Mouse (Mus musculus): Measurements from ENCODE around the gene Bend7. TPM values are rescaled to one million over a fixed set of nuclear protein-coding genes. Genes with fewer than 3 reads are reported as not detected.

The Bend7 gene
- total RNA-seq, 1 experiment = 1.2 TPM

DNA sequence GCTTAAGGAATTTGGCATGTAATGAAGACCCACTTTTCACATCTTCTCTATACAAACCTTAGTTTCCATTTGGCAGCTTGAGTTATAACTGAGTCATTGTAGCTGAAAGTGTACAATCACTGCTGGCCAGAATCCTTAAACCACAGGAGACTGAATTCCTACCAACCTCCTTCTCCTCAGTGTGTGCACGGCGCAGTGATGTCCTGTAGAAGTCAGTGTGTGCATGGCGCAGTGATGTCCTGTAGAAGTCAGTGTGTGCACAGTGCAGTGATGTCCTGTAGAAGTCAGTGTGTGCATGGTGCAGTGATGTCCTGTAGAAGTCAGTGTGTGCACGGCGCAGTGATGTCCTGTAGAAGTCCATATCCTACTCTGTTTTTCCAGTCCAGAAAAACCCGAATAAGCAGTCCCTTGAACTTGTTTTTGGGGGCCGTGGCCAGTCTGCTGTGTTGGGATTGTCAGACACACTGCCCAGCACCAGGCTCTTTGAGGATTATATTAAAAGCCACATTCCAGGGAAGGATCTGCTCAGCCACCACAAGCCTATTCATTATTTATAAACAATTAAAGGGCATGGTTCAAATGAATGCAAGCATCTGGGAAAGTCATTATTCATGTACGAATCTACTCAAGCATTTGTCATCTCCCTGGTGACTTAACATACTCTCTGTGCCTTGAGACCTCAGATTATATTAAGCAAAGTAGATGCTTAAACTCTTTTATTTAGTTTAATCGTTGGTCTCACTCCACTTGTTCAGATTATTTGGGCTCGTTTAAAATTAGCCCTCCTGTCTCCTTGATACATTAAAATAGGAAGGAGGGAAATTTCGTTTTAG lies 65.4 kb downstream of the Bend7 start:
- no peak for DNase-seq (ENCODE audit: low read depth, low spot score)
- TF ChIP-seq ZC3H11A (IDR thresholded peaks at IDR 0.05; ENCODE audit: borderline replicate concordance, low read depth, low read length) = no peak
- TF ChIP-seq CHD2 (IDR thresholded peaks at IDR 0.05; ENCODE audit: low read depth, low read length) = no peak
- TF ChIP-seq MAFK (IDR thresholded peaks at IDR 0.05; ENCODE audit: insufficient read depth, low read depth, low read length) = no peak
- TF ChIP-seq ZNF384 (IDR thresholded peaks at IDR 0.05; ENCODE audit: low read depth, low read length) = no peak
- TF ChIP-seq HCFC1 (IDR thresholded peaks at IDR 0.05; ENCODE audit: borderline replicate concordance, insufficient read depth, low read length) = no peak

GRCm38 (mm10) chr2:4784012-4784411 lies 66.4 kb downstream of the Bend7 start:
- H3K4me1 ChIP-seq (ENCODE audit: control insufficient read depth in 2 of 2, insufficient read depth in 2 of 2, low read length in 2 of 2, poor library complexity in 1 of 2) = no peaks in the 10 kb centered on the region

More for the DNA sequence above, 65.4 kb downstream of the Bend7 start:
- no peak overlapping the region for H3K4me3 ChIP-seq (ENCODE audit: insufficient read depth in 1 of 2, low read depth in 1 of 2, low read length in 2 of 2, poor library complexity in 1 of 2, severe bottlenecking in 1 of 2)
- no peaks in the 10 kb centered on the region for H3K36me3 ChIP-seq (ENCODE audit: control insufficient read depth, insufficient read depth, low read length, poor library complexity, severe bottlenecking)
- no peak overlapping the region for H3K9ac ChIP-seq (ENCODE audit: insufficient read depth, low read depth, low read length, poor library complexity, severe bottlenecking)
- H3K4me1 ChIP-seq (ENCODE audit: control insufficient read depth in 2 of 2, insufficient read depth in 2 of 2, low read length in 2 of 2, poor library complexity in 1 of 2) = no peaks in the 10 kb centered on the region
- in situ Hi-C loops (cut with MboI; ENCODE audit: low sequenced_read_pairs in 2 of 2, unreplicated experiment in 2 of 2) = no loop called here
- no peak overlapping the region for H3K27ac ChIP-seq (ENCODE audit: insufficient read depth, low read depth, low read length, poor library complexity, severe bottlenecking)
- no peaks in the 10 kb centered on the region; the same call in 1 of the 2 replicates for H3K9me3 ChIP-seq (ENCODE audit: control insufficient read depth, insufficient read depth, low read depth, low read length)

GRCm38 (mm10) chr2:4785016-4785415 lies 67.4 kb downstream of the Bend7 start:
- no peak for DNase-seq (ENCODE audit: low read depth, low spot score)
- in situ Hi-C loops (cut with MboI; ENCODE audit: low sequenced_read_pairs in 2 of 2, unreplicated experiment in 2 of 2) = no loop called here
- no peaks in the 10 kb centered on the region for H3K36me3 ChIP-seq (ENCODE audit: control insufficient read depth, insufficient read depth, low read length, poor library complexity, severe bottlenecking)
- no peak overlapping the region for H3K9ac ChIP-seq (ENCODE audit: insufficient read depth, low read depth, low read length, poor library complexity, severe bottlenecking)
- no peaks in the 10 kb centered on the region for H3K4me1 ChIP-seq (ENCODE audit: control insufficient read depth in 2 of 2, insufficient read depth in 2 of 2, low read length in 2 of 2, poor library complexity in 1 of 2)
- no peak overlapping the region for H3K27ac ChIP-seq (ENCODE audit: insufficient read depth, low read depth, low read length, poor library complexity, severe bottlenecking)
- TF ChIP-seq ZNF384 (IDR thresholded peaks at IDR 0.05; ENCODE audit: low read depth, low read length) = no peak
- TF ChIP-seq CHD2 (IDR thresholded peaks at IDR 0.05; ENCODE audit: low read depth, low read length) = no peak
- TF ChIP-seq HCFC1 (IDR thresholded peaks at IDR 0.05; ENCODE audit: borderline replicate concordance, insufficient read depth, low read length) = no peak
- no peak for TF ChIP-seq ZC3H11A (IDR thresholded peaks at IDR 0.05; ENCODE audit: borderline replicate concordance, low read depth, low read length)
- no peaks in the 10 kb centered on the region; the same call in 1 of the 2 replicates for H3K9me3 ChIP-seq (ENCODE audit: control insufficient read depth, insufficient read depth, low read depth, low read length)
- H3K4me3 ChIP-seq (ENCODE audit: insufficient read depth in 1 of 2, low read depth in 1 of 2, low read length in 2 of 2, poor library complexity in 1 of 2, severe bottlenecking in 1 of 2) = no peak overlapping the region

More at GRCm38 (mm10) chr2:4784012-4784411, 66.4 kb downstream of the Bend7 start:
- TF ChIP-seq MAFK (IDR thresholded peaks at IDR 0.05; ENCODE audit: insufficient read depth, low read depth, low read length) (no peak), ZNF384 (IDR thresholded peaks at IDR 0.05; ENCODE audit: low read depth, low read length) (no peak), HCFC1 (IDR thresholded peaks at IDR 0.05; ENCODE audit: borderline replicate concordance, insufficient read depth, low read length) (no peak), ZC3H11A (IDR thresholded peaks at IDR 0.05; ENCODE audit: borderline replicate concordance, low read depth, low read length) (no peak), CHD2 (IDR thresholded peaks at IDR 0.05; ENCODE audit: low read depth, low read length) (no peak)
- no peak overlapping the region for H3K9ac ChIP-seq (ENCODE audit: insufficient read depth, low read depth, low read length, poor library complexity, severe bottlenecking)
- no peaks in the 10 kb centered on the region; the same call in 1 of the 2 replicates for H3K9me3 ChIP-seq (ENCODE audit: control insufficient read depth, insufficient read depth, low read depth, low read length)
- no peak overlapping the region for H3K4me3 ChIP-seq (ENCODE audit: insufficient read depth in 1 of 2, low read depth in 1 of 2, low read length in 2 of 2, poor library complexity in 1 of 2, severe bottlenecking in 1 of 2)
- DNase-seq (ENCODE audit: low read depth, low spot score) = no peak
- H3K27ac ChIP-seq (ENCODE audit: insufficient read depth, low read depth, low read length, poor library complexity, severe bottlenecking) = no peak overlapping the region
- in situ Hi-C loops (cut with MboI; ENCODE audit: low sequenced_read_pairs in 2 of 2, unreplicated experiment in 2 of 2) = no loop called here
- H3K36me3 ChIP-seq (ENCODE audit: control insufficient read depth, insufficient read depth, low read length, poor library complexity, severe bottlenecking) = no peaks in the 10 kb centered on the region

DNA sequence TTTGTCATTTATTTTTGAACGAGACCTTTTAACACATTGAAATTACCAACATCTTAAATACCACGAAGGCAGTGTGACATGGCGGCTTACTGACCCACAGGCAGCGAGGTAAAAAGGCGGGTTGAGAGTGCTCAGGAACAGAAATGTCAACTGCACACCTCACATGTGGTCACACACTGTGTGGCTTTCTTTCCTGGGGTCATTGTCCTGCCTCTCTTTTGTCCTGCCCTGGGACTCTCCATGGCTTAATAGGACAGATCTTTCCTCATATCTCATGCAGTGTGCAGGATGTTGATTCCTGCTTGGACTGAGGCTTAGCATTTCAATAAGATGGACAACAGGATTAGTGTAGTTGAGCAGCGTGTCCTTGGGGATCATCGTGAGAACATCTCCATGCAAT lies 69.6 kb downstream of the Bend7 start:
- TF ChIP-seq CHD2 (IDR thresholded peaks at IDR 0.05; ENCODE audit: low read depth, low read length) (no peak), MAFK (IDR thresholded peaks at IDR 0.05; ENCODE audit: insufficient read depth, low read depth, low read length) (no peak), ZNF384 (IDR thresholded peaks at IDR 0.05; ENCODE audit: low read depth, low read length) (no peak), ZC3H11A (IDR thresholded peaks at IDR 0.05; ENCODE audit: borderline replicate concordance, low read depth, low read length) (no peak)
- no peaks in the 10 kb centered on the region for H3K36me3 ChIP-seq (ENCODE audit: control insufficient read depth, insufficient read depth, low read length, poor library complexity, severe bottlenecking)
- H3K27ac ChIP-seq (ENCODE audit: insufficient read depth, low read depth, low read length, poor library complexity, severe bottlenecking) = no peak overlapping the region
- in situ Hi-C loops (cut with MboI; ENCODE audit: low sequenced_read_pairs in 2 of 2, unreplicated experiment in 2 of 2) = no loop called here
- H3K9ac ChIP-seq (ENCODE audit: insufficient read depth, low read depth, low read length, poor library complexity, severe bottlenecking) = no peak overlapping the region
- H3K4me3 ChIP-seq (ENCODE audit: insufficient read depth in 1 of 2, low read depth in 1 of 2, low read length in 2 of 2, poor library complexity in 1 of 2, severe bottlenecking in 1 of 2) = no peak overlapping the region
- DNase-seq (ENCODE audit: low read depth, low spot score) = no peak
- no peaks in the 10 kb centered on the region for H3K4me1 ChIP-seq (ENCODE audit: control insufficient read depth in 2 of 2, insufficient read depth in 2 of 2, low read length in 2 of 2, poor library complexity in 1 of 2)
- no peaks in the 10 kb centered on the region; the same call in 1 of the 2 replicates for H3K9me3 ChIP-seq (ENCODE audit: control insufficient read depth, insufficient read depth, low read depth, low read length)
